Mouse (Mus musculus) cerebellum, adult 2 months (tissue): ENCODE measurements at regions not wholly inside any gene's neighbourhood (a gene's known extent, or its start where the extent isn't known, plus 50 kb on each side); places are given as distances from the start of the nearest gene placed in this dataset.

Source experiments
- DNase-seq, 2 experiments: peaks; one replicate each; pipeline ENCODE4 v3.0.0; 2021
- H3K27ac ChIP-seq: fragments of 200-500 bp; 2 replicates; pipeline ENCODE4 v1.5.1; 2012; ENCODE audit warnings: low read length, control low read depth, inconsistent platforms; ENCODE audit not compliant: insufficient read depth
- H3K27me3 ChIP-seq: fragments of 200-500 bp; 2 replicates; pipeline ENCODE4 v1.6.1; 2012; ENCODE audit warnings: inconsistent platforms, mild to moderate bottlenecking, low read length, moderate library complexity; ENCODE audit not compliant: control insufficient read depth, insufficient read depth
- H3K4me1 ChIP-seq: fragments of 200-500 bp; 2 replicates; pipeline ENCODE4 v1.6.1; 2011; ENCODE audit warnings: low read length; ENCODE audit not compliant: control insufficient read depth, insufficient read depth
- H3K4me3 ChIP-seq: fragments of 200-500 bp; replicated peaks from 2 replicates; pipeline ENCODE3; 2011; ENCODE audit warnings: mild to moderate bottlenecking, low read depth, low read length, control low read depth; ENCODE audit not compliant: insufficient read depth
- CTCF ChIP-seq: fragments of 200-500 bp; IDR thresholded peaks from 2 replicates; pipeline ENCODE4 v1.5.1; 2011; ENCODE audit warnings: low read depth, mild to moderate bottlenecking, control low read depth, low read length, moderate library complexity, borderline replicate concordance; ENCODE audit not compliant: insufficient read depth
- POLR2A ChIP-seq: fragments of 200-500 bp; IDR thresholded peaks from 2 replicates; pipeline ENCODE4 v1.6.1; 2011; ENCODE audit warnings: low read length, control low read depth, borderline replicate concordance; ENCODE audit not compliant: insufficient read depth
- WGBS: fragments of 180-500 bp; shearing (Covaris S2); methylation state at CpG from one replicate; pipeline ENCODE4 v1.1.7; 2018; 5-methylcytosine and 5-hydroxymethylcytosine counted together

GRCm38 (mm10) chr3:119911532-119911931, 127.3 kb upstream of the Ptbp2 start:
- no peak for TF ChIP-seq POLR2A
- TF ChIP-seq CTCF: no peak
- Histone ChIP-seq H3K4me3 (no peak overlapping the region), H3K27me3 (no peaks in the 10 kb centered on the region), H3K4me1 (no peaks in the 10 kb centered on the region), H3K27ac (no peak overlapping the region)
- 61% methylated on average over 8 of the region's 8 CpGs for WGBS
- no peak for DNase-seq

GRCm38 (mm10) chr3:119904244-119904643, 120.0 kb upstream of the Ptbp2 start:
- H3K4me1 ChIP-seq: no peaks in the 10 kb centered on the region
- TF ChIP-seq POLR2A (no peak), CTCF (no peak)
- no peak overlapping the region for H3K27ac ChIP-seq
- no peaks in the 10 kb centered on the region for H3K27me3 ChIP-seq
- H3K4me3 ChIP-seq: no peak overlapping the region
- WGBS: 73% methylated on average over 3 of the region's 3 CpGs
- no peak for DNase-seq

GRCm38 (mm10) chr3:119895141-119895540, 110.9 kb upstream of the Ptbp2 start:
- no peak for DNase-seq
- no peak overlapping the region for H3K4me3 ChIP-seq
- H3K4me1 ChIP-seq: no peaks in the 10 kb centered on the region
- 92% methylated on average over 3 of the region's 3 CpGs for whole genome bisulfite sequencing
- no peaks in the 10 kb centered on the region for H3K27me3 ChIP-seq
- no peak for TF ChIP-seq POLR2A
- no peak for TF ChIP-seq CTCF
- no peak overlapping the region for H3K27ac ChIP-seq

GRCm38 (mm10) chr3:119894035-119894434, 109.8 kb upstream of the Ptbp2 start:
- 52% methylated on average over 10 of the region's 10 CpGs for WGBS
- no peak overlapping the region for H3K27ac ChIP-seq
- no peak for TF ChIP-seq POLR2A
- TF ChIP-seq CTCF: no peak
- H3K4me3 ChIP-seq: no peak overlapping the region
- no peaks in the 10 kb centered on the region for H3K27me3 ChIP-seq
- H3K4me1 ChIP-seq: no peaks in the 10 kb centered on the region
- DNase-seq: no peak

GRCm38 (mm10) chr3:119893165-119893910, 109.1 kb upstream of the Ptbp2 start:
- Histone ChIP-seq H3K27ac (no peak overlapping the region), H3K27me3 (no peaks in the 10 kb centered on the region), H3K4me3 (peak overlapping the region; percentile 38), H3K4me1 (no peaks in the 10 kb centered on the region)
- peak in 1 of 2 experiments; percentile 8 for DNase-seq
- TF ChIP-seq CTCF: no peak
- no peak for TF ChIP-seq POLR2A
- 15% methylated on average over 20 of the region's 20 CpGs for WGBS

GRCm38 (mm10) chr3:119892533-119893164, 108.4 kb upstream of the Ptbp2 start:
- Histone ChIP-seq H3K4me3 (no peak overlapping the region), H3K27me3 (no peaks in the 10 kb centered on the region), H3K27ac (no peak overlapping the region), H3K4me1 (no peaks in the 10 kb centered on the region)
- 88% methylated on average over 9 of the region's 9 CpGs for WGBS
- no peak for TF ChIP-seq CTCF
- TF ChIP-seq POLR2A: no peak
- DNase-seq: no peak

- WGBS: 74% methylated on average over 4 of the region's 4 CpGs
- H3K27ac ChIP-seq: no peak overlapping the region
- H3K4me1 ChIP-seq: no peaks in the 10 kb centered on the region
- no peaks in the 10 kb centered on the region for H3K27me3 ChIP-seq
- no peak overlapping the region for H3K4me3 ChIP-seq
- TF ChIP-seq CTCF (no peak), POLR2A (no peak)
- DNase-seq: no peak
Measured at GRCm38 (mm10) chr3:119890911-119891310, 106.6 kb upstream of the Ptbp2 start.

- Histone ChIP-seq H3K27me3 (no peaks in the 10 kb centered on the region), H3K4me3 (no peak overlapping the region), H3K27ac (no peak overlapping the region), H3K4me1 (no peaks in the 10 kb centered on the region)
- 92% methylated on average over 3 of the region's 3 CpGs for WGBS
- TF ChIP-seq CTCF (no peak), POLR2A (no peak)
- DNase-seq: no peak
Measured at GRCm38 (mm10) chr3:119888487-119888886, 104.2 kb upstream of the Ptbp2 start.

GRCm38 (mm10) chr3:119876395-119876794, 92.1 kb upstream of the Ptbp2 start:
- no peak for DNase-seq
- 50% methylated on average over 5 of the region's 5 CpGs for WGBS
- Histone ChIP-seq H3K27me3 (no peaks in the 10 kb centered on the region), H3K27ac (no peak overlapping the region), H3K4me1 (no peaks in the 10 kb centered on the region), H3K4me3 (no peak overlapping the region)
- TF ChIP-seq POLR2A (no peak), CTCF (no peak)
